Mouse (Mus musculus) brain, embryonic 14.5 days (tissue): ENCODE measurements around the gene Sepsecs. TPM values are rescaled to one million over a fixed set of nuclear protein-coding genes. Genes with fewer than 3 reads are reported as not detected.
A peak's percentile ranks its signal among the peaks of the same experiment; 100 is the strongest.

Source experiments
- DNase-seq: peaks from one replicate; pipeline ENCODE4 v3.0.0-alpha.2; 2011; ENCODE audit warnings: low read depth
- CTCF ChIP-seq: fragments of 200-500 bp; IDR thresholded peaks from 2 replicates; pipeline ENCODE4 v1.5.1; 2012; ENCODE audit warnings: inconsistent platforms, mild to moderate bottlenecking, moderate library complexity, borderline replicate concordance; ENCODE audit not compliant: insufficient read depth, insufficient read length; ENCODE audit errors: extremely low read depth
- POLR2A ChIP-seq: fragments of 200-500 bp; IDR thresholded peaks from 2 replicates; pipeline ENCODE4 v1.6.1; 2012; ENCODE audit warnings: mild to moderate bottlenecking, inconsistent platforms, borderline replicate concordance; ENCODE audit not compliant: poor library complexity, insufficient read depth, insufficient read length, severe bottlenecking; ENCODE audit errors: extremely low read depth
- polyA plus RNA-seq: library from polyadenylated mRNA; depleted of rRNA; stranded (reverse); fragments of >200 nt; gene quantifications from 2 replicates; pipeline ENCODE4 v1.2.3, GENCODE M21; 2012; rRNA removed

Sepsecs gene
- polyA plus RNA-seq, 1 experiment: 11.1 TPM

- DNase-seq: peak; percentile 56
- TF ChIP-seq CTCF (no peak), POLR2A (no peak)
Measured at GRCm38 (mm10) chr5:52615421-52615820, 54.1 kb downstream of the Sepsecs start.

- no peak for DNase-seq
- no peak for TF ChIP-seq POLR2A
- no peak for TF ChIP-seq CTCF
Measured at GRCm38 (mm10) chr5:52614686-52615085, 54.8 kb downstream of the Sepsecs start.

- no peak for DNase-seq
- TF ChIP-seq POLR2A (no peak), CTCF (no peak)
Measured at GRCm38 (mm10) chr5:52612776-52613175, 56.7 kb downstream of the Sepsecs start.

- DNase-seq: no peak
- TF ChIP-seq CTCF (no peak), POLR2A (no peak)
Measured at GRCm38 (mm10) chr5:52611315-52611895, 58.1 kb downstream of the Sepsecs start.

DNA sequence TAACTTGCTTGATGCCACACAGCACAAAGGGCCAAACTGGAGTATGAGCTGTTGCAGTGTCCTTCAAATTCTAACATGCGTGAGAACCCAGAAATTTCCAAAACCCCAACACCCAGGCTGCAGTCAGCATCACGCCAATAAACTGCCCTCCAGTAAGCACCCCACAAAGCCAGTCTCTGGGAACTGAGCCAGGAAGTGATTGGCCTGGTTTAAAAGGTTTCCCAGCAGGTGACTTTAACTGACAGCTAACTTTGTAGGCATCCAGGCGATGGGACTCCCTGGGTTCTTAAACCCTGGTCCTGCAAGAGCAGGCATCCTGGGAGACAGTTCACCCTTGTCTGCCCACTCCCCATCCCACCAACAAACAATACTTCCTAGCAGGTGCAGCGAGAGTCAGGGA is 59.2 kb downstream of the Sepsecs start:
- no peak for TF ChIP-seq POLR2A
- no peak for TF ChIP-seq CTCF
- peak; percentile 50 for DNase-seq

- DNase-seq: no peak
- no peak for TF ChIP-seq CTCF
- no peak for TF ChIP-seq POLR2A
Measured at GRCm38 (mm10) chr5:52609672-52610071, 59.8 kb downstream of the Sepsecs start.

- no peak for DNase-seq
- no peak for TF ChIP-seq CTCF
- no peak for TF ChIP-seq POLR2A
Measured at GRCm38 (mm10) chr5:52604582-52605041, 64.9 kb downstream of the Sepsecs start.

DNA sequence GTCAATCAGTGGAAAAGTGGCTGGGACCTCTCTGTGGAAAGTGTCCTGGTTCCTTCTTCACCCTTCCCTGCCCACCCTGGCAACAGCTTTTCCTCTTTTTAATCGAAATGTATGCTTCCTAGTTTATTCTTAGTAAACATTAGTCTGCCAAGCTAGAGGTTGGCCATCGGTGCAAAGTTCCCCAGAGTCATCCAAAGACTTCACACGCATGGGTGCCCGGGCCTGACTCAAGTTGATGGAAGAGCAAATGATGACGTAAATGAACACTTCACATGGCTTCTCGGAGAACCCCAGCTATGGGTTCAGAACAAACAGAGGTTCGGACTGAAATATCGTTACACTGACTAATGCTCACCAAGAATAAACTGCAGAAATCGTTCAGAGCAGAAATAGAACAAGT is 78.9 kb downstream of the Sepsecs start:
- TF ChIP-seq POLR2A: no peak
- no peak for TF ChIP-seq CTCF
- DNase-seq: no peak

Other genes with a start within 250 kb of the Sepsecs start
- gene Ccdc149, start 198.2 kb downstream of the Sepsecs start, polyA plus RNA-seq: 8.0 and 11.3 TPM in 2 replicates
- gene Lgi2, start 103.2 kb downstream of the Sepsecs start, polyA plus RNA-seq: 3.1 and 8.3 TPM in 2 replicates
- 6.4 and 8.9 TPM in 2 replicates for gene Pi4k2b, start 71.9 kb upstream of the Sepsecs start, polyA plus RNA-seq
- 16.2 and 16.6 TPM in 2 replicates for gene Zcchc4, start 105.7 kb upstream of the Sepsecs start, polyA plus RNA-seq
- 140 and 148 TPM in 2 replicates for gene Anapc4, start 164.3 kb upstream of the Sepsecs start, polyA plus RNA-seq